Mouse (Mus musculus): ENCODE data around the gene Vmp1.

The Vmp1 gene

DNA sequence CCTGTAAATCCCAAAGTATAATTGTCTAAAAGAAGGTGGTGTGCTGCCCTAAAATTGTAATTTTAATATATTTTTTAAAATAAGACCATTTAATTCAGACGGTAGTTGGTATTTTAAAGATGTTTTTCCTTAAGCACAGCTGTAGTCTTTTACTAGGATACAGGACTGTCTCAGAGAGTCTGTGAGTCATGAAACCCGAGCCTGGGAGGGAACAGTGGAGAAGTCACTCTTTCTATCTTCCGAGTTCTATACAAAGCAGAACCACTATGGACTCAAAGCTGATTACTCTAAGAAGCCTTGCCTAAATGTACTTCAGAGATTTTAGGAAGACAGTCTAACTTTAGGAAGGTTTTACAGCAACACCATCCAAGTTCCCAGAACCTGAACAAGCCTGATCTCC is 81.5 kb downstream of the Vmp1 start:
- in situ Hi-C loops (cut with MboI, MseI), result no loop called here

DNA sequence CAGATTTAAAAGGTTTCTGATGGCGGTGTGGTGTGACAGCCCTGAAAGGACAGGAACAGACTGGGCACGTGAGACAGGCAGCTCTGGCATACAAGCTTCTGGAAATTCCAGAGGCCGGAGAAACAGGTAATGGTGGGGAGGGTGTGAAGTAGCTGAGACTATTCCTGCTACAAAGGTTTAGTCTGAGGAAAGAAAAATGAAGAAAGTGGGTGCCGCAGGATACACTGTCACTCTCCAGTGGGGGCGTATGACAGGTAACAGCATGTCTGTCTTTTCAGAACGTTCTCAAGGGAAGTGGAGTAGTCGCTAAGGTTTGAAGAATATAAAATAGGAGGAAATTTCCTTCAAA is 83.5 kb downstream of the Vmp1 start:
- in situ Hi-C loops (cut with MboI, MseI), result no loop called here

DNA sequence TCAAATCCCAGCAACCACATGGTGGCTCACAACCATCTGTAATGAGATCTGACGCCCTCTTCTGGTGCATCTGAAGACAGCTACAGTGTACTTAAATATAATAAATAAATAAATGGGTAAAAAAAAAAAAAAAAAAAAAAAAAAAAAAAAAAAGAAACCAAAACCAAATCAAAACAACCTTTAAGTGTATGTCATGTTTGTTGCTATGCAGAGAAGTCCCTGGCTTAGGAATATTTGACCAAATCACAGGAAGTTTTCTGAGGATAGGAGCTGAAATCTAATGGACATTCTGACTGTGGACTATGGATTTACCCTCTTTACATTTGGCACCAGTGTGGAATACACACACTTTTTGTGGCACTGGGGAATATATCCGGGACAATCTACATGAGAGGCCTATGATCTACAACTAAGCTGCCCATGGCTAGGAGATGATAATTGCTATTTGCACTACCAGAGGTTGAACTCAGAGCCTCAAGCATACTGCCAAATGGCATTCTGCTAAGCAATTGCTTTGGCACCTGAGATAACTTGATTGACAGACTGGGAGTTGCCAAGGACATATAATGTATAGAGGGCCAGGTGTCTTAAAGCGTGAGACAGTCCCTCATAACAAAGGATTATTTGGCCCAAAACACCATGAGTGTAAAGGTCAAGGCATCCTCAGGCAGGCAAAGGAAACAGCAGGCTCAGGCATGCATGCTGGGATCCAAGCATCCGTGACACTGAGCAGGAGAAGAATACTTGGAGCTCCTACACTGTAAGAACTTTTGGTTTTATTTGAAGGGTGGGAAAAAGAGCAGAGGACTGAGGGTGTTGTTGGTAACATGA is 84.0 kb downstream of the Vmp1 start:
- in situ Hi-C loops (cut with MboI, MseI), result loop anchor here (25.0 kb wide), 1 partner anchor 838 kb away; no protein-coding TSS in a partner anchor

DNA sequence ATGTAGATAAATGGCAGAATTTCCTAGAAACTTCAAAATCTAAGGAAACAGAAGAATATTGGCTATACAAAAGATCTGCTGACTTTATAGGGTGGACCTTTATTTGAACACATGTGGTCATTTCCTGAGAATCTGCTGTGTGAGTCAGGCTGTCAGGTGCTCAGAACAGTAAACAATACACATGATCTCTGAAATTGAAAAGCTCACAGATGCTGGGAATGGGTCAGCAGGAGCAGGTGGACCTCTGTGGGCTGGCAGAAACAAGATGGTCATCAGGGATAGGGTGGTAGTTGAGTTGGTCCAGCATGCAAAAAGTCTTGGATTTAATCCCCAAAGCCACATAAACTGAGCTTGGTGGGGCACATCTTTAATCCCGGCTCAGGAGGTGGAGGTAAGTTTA is 85.1 kb downstream of the Vmp1 start:
- in situ Hi-C loops (cut with MboI, MseI), result loop anchor here (25.0 kb wide), 1 partner anchor 839 kb away; no protein-coding TSS in a partner anchor

DNA sequence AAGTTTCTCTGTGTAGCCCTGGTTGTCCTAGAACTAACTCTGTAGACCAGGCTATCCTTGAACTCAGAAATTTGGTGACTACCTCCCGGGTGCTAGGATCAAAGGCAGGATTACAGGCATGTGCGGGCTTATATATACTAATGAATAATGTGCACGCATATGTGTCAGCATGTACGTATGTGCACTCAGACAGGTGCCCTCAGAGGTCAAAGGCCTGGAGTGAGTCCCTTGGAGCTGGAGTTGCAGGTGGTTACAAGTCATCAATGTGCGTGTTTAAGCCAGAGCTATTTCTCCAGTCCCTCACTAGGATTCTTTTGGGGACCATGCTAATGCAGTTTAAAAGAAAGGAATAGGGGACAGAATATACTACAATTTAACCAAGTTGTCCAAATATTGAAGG is 85.5 kb downstream of the Vmp1 start:
- in situ Hi-C loops (cut with MboI, MseI), result loop anchor here (25.0 kb wide), 1 partner anchor 839 kb away; no protein-coding TSS in a partner anchor

DNA sequence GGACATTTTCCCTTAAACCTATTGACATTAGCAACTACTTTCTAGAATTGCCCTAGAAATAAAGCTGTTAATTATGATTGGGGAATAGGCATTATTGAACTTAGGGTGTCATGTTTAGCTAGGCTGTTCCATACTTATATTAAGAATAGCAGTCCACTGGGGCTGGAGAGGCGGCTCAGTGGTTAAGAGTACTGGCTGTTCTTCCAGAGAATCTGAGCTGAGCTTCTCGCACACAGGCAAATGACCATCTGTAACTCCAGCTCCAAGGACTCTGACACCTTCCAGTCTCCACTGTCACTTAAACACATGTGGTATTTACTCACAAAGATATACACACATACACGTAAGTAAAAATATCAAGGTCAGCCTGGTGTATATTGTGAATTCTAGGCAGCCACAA is 86.7 kb downstream of the Vmp1 start:
- in situ Hi-C loops (cut with MboI, MseI), result loop anchor here (25.0 kb wide), 1 partner anchor 840 kb away; no protein-coding TSS in a partner anchor

DNA sequence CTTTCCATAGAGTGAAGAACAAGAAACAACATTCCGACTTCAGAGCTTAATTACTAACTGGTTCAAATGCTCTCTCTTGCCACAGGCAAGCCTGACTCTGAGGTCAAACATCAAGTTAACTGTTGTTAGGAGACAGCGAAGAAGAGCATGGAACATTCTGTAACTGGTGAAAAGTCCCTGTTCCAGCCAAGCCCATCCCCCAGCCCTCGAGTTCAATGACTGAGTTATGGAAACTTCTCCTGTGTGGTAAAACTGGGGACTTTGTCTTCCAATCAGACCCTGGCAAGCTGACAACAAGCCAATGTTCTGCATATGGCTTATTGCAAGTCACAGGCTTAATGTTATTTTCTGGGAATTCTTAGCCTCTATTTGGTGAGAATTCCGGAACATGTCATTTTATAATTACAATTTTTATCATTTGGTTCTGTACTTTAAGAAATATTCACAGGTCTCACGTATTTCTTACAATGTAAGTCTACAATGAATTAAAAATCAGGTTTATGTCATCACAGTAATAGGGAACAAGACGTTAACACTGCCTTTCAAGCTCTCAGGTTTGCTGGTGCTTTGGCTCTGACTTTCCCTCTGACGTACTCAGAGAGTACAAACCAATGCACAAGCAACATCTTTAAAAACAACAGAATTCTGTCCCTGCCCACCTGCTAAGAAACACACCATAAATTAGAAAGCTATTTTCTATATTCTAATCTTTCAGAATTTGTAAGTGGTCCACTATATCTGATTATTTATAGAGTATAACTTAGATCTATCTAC is 87.3 kb downstream of the Vmp1 start:
- in situ Hi-C loops (cut with MboI, MseI), result loop anchor here (25.0 kb wide), 1 partner anchor 841 kb away; no protein-coding TSS in a partner anchor

DNA sequence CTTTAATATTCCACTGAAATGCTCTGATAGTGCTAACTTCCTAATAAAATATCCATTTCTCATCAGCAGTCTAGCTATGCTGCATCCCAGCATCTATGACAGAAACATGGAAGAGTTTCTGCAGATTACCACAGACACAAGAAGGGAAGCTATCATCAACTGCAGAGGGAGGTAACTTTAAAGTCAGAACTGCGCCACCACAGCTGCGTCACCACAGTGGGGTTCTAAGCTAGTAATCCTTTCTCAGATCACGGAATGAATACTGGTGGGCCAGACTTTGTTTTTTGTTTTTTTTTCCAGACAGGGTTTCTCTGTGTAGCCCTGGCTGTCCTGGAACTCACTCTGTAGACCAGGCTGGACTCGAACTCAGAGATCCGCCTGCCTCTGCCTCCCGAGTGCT is 88.3 kb downstream of the Vmp1 start:
- in situ Hi-C loops (cut with MboI, MseI), result loop anchor here (25.0 kb wide), 1 partner anchor 842 kb away; no protein-coding TSS in a partner anchor

DNA sequence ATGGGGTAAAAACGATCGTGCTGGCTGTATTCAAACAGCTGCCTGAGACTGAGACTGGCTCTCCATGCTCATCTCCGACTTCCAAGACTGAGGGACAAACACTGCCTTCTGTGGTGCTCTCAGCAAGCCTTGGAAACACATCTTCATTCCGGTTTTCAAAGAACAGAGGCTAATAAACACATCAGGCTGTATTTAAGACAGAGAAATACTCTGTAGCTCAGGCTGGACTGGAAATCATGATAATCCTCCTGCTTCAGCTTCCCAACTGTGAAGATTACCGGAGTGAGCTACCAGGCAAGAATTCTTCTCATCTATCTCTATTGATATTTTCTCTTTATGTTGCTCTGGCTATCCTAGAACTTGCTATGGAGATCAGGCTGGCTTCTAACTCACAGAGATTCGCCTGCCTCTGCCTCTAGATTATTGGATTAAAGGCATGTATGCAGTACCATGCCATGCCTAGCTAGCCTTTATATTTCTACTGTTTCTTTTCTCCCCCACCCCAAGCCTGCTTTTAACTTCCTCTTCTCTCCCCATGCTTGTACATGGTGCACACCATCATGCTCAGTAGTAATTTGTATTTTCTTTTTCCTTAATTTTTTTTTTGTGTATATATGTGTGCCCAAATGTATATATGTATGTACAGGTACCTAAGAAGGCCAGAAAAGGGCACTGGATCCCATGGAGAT is 89.3 kb downstream of the Vmp1 start:
- in situ Hi-C loops (cut with MboI, MseI), result loop anchor here (25.0 kb wide), 1 partner anchor 843 kb away; no protein-coding TSS in a partner anchor

DNA sequence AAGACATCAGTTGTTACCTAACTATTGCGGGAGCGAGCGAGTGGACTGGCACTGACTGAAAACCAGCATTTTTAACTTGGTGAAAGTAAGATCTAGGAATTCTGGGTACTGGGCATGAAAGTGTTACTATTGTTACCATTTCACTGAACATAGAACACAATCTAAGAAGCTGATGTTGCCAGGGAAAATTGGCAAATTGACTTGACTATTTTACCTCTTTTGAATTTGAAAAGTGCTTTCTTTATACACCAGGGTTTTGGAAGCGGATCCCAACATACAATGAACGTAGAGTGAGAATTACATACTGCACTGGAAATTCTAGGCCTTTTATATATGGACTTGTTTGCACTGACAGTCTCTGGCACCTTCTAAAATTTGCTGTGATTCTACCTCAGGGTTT is 90.2 kb downstream of the Vmp1 start:
- in situ Hi-C loops (cut with MboI, MseI), result loop anchor here (25.0 kb wide), 1 partner anchor 844 kb away; no protein-coding TSS in a partner anchor

DNA sequence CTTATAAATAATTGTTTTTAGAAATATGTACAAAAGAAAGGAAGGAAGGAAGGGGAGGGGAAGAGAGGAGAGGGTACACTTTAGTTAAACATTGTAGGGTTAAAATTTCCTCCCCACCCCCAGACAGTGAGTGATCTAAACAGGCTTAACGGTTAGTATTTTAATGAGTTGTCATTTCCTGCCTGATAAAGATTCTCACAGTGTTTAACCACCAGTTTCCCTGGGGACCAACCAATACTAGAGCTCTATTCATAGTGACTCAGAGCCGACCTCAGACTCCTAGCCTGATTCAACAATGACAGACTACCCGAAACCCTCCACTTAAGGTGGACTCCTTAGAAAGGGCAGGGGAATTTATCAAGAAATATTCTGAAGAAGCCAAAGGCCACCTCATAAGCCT is 90.6 kb downstream of the Vmp1 start:
- in situ Hi-C loops (cut with MboI, MseI), result loop anchor here (25.0 kb wide), 1 partner anchor 844 kb away; no protein-coding TSS in a partner anchor

DNA sequence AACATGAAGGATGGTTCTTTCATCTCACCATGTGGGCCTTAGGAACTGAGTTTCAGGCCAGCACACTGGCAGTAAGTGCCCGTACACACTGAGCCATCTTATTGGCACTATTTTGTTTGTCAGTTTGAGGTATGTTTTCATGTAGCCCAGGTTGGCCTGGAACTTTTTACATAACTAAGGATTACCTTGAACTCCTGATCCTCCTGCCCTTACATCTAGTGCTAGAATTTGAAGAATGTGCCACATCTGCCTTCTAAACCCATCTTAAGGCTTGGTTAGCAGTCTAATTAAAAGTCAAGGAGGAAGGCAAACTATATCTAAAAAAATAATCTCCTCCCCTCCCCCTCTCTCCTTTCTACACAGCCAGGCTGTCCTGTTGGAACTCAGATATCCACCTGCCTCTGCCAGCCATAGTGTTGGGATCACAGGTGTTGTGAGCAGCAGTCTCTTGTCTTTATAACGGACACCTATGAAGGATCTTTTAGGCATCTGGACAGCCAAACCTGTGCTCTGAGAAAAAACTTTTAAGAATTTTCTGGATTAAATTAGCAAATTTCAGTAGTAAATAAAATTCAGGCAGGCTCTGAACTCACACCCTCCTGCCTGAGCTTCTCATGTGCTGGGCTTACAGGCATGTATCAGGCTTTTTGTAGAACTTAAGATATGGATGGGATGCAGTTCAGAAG is 91.6 kb downstream of the Vmp1 start:
- in situ Hi-C loops (cut with MboI, MseI), result loop anchor here (25.0 kb wide), 1 partner anchor 845 kb away; no protein-coding TSS in a partner anchor

DNA sequence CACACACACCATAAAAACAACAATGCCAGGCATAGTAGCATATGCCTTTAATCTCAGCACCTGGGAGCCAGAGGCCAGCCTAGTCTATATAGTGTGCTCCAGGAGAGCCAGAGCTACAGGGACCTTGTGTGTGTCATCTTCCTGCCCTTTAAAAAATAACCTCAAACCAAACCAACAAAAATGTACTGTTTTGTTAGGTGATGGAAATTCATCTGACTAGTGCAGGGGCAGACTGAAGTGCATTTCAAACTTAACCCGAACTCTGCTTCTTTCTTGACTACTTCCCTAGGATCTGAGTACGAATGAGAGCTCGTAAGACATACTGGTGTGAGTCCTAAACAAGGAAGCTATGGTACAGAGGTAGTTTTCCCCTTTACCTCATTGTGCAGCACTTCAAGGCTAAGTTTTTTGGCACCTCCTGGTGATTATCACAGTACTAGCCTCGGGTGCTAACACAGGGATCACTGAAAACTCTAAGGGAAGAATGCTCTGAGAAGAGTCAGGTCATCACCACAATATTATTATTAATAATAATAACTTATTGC is 92.3 kb downstream of the Vmp1 start:
- in situ Hi-C loops (cut with MboI, MseI), result loop anchor here (25.0 kb wide), 1 partner anchor 846 kb away; no protein-coding TSS in a partner anchor

DNA sequence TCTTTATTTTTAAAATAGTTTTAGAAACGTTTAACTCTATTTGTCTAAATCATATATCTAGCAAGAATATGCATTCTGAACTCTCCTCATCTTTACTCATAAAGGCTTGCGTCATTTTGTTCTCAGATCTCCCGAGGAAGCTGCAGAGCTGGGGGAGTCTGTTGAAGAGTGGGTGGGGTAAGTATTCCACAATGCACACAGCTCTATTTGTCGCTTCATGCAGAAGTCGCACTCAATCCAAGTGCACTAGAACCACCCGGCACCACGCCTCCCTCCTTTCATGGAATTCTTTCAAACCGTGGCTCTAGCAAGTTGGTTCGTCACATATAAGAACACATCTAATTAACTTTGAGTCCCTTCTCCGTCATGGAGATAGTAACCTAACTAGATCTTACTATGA is 93.1 kb downstream of the Vmp1 start:
- in situ Hi-C loops (cut with MboI, MseI), result loop anchor here (25.0 kb wide), 1 partner anchor 847 kb away; no protein-coding TSS in a partner anchor

DNA sequence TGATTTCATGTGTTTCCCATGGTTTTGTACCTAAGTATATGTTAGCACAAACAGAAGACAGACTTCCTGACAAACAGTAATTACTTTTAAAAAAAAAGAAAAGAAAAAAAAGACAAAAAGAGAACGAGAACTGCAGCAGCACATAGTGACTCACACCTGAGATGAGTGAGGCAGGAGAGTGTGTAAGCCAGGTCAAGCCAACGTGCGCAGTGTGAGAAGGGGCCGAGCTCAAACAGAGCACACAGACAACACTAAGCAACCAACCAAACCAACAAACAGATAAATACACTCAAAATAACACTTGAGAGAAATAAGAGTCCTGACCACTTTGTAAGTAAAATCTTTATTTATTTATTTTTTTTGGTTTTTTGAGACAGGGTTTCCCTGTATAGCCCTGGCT is 93.6 kb downstream of the Vmp1 start:
- in situ Hi-C loops (cut with MboI, MseI), result loop anchor here (25.0 kb wide), 1 partner anchor 847 kb away; no protein-coding TSS in a partner anchor

DNA sequence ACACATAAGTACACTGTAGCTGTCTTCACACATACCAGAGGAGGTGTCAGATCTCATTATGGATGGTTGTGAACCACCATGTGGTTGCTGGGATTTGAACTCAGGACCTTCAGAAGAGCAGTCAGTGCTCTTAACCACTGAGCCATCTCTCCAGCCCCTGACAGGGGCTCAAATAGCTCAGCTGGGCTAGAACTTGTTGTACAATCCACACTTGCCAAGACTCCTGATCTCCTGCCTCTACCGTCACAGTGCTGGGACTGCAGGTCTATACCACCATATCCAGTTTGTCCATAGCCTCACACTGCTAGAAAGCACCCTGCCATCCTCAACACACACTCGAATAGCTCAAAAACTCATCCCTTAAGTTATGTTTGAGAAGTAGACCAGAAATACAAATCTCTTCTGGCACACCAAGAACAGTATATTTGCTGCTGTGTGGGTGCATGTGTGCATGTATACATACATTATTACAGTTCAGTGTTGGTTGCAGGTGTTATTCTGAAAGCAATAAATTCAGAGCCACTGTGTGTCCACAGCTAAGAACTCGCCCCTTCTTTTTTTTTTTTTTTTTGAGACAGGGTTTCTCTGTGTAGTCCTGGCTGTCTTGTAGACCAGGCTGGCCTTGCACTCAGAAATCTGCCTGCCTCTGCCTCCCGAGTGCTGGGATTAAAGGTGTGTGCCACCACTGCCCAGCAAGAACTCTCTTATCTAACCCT is 94.9 kb downstream of the Vmp1 start:
- in situ Hi-C loops (cut with MboI, MseI), result loop anchor here (25.0 kb wide), 1 partner anchor 849 kb away; no protein-coding TSS in a partner anchor

DNA sequence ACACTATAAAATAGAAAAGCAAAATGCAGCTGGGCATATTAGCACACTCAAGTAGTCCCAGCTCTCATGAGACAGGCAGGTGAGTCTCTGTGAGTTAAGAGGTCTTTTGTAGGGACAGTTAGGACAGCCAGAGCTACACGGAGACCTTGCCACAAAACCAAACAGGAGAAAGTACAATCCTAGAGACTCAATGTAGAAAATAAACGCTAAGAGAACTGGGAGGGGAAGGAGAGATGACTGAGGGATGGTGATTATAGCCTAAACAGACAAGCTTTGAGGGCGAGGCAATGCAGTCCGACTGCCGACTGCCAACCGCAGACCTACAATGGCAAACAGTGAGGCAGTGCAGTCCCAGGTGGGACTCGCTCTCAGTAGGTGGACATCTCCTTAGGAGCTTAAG is 95.8 kb downstream of the Vmp1 start:
- in situ Hi-C loops (cut with MboI, MseI), result loop anchor here (25.0 kb wide), 1 partner anchor 849 kb away; no protein-coding TSS in a partner anchor

DNA sequence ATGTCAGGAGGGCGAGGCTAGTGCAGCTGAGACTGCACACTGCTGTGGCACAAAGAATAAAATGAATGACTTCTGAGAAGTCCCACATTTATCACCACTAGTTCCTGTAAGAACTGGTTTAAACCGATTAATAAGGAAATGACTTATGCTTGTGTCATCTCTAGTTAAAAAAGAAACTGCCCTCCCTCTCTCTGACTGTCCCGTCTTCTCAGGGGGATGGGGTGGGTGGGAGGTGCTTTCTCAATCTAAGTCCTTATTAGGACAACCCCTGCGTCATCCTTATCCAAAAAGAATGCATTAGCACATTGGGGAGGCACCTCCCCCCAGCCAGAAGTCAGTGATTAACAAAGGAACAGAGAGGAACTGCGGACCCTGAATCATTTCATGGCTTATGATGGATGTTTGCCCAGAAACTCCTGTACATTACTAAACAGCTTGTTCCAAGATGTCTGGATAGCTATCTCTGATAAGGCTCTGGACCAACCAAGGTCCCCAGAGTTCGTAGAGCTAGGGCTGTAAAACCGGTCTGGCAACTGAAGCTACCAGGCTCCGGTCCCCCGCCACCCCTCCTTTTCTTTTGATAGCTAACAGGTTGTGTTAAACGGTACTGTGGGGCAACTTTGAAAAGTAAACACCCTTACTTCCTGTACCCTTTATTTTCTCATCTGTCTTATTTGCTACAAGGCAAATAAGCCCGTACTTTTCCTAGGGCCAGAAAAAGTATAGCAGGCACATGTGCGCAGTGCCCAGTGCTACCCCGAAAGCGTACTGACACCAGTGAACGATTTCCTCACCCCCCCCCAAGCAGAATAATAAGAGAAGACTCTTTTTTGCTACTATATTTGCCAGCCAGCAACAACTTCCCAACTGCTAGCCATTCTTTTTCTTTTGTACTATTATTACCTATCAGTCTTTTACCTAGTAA is 96.5 kb downstream of the Vmp1 start:
- in situ Hi-C loops (cut with MboI, MseI), result loop anchor here (25.0 kb wide), 1 partner anchor 850 kb away; no protein-coding TSS in a partner anchor

Data from regulatory T cell (primary cell).